Mouse (Mus musculus) midbrain, embryonic 11.5 days (tissue): ENCODE results near the gene Fbl. TPM values are rescaled to one million over a fixed set of nuclear protein-coding genes. Genes with fewer than 3 reads are reported as not detected.
"Not testable (repeated sequence)": the region's sequence is repeated elsewhere in the genome, so short reads cannot be mapped to it uniquely, and the experiment has no call there.

ENCODE experiments used
- ATAC-seq: fragments of 200-750 bp; cut with Nextera tagmentation; 2 replicates; pipeline ENCODE4 v1.8.0; 2017; ENCODE audit warnings: moderate TSS enrichment, moderate library complexity; ENCODE audit not compliant: low FRiP score
- DNase-seq: peaks from one replicate; pipeline ENCODE4 v3.0.0; 2015; ENCODE audit warnings: low spot score; ENCODE audit errors: missing footprints
- H3K27ac ChIP-seq: fragments of 300-500 bp; sonication (generic); 2 replicates; pipeline ENCODE4 v1.5.1; 2014; ENCODE audit warnings: low read depth, low read length
- H3K27me3 ChIP-seq: fragments of 300-500 bp; sonication (generic); 2 replicates; pipeline ENCODE4 v1.6.1; 2014; ENCODE audit warnings: mild to moderate bottlenecking, low read length, moderate library complexity, mixed read lengths; ENCODE audit not compliant: control insufficient read depth, insufficient read depth
- H3K36me3 ChIP-seq: fragments of 300-500 bp; sonication (generic); 2 replicates; pipeline ENCODE4 v1.6.1; 2014; ENCODE audit warnings: mild to moderate bottlenecking, low read length, moderate library complexity, mixed read lengths; ENCODE audit not compliant: control insufficient read depth, insufficient read depth
- H3K4me1 ChIP-seq: fragments of 300-500 bp; sonication (generic); 2 replicates; pipeline ENCODE4 v1.6.1; 2014; ENCODE audit warnings: low read length; ENCODE audit not compliant: control insufficient read depth, insufficient read depth
- H3K4me2 ChIP-seq: fragments of 300-500 bp; sonication (generic); 2 replicates; pipeline ENCODE4 v1.6.1; 2014; ENCODE audit warnings: mild to moderate bottlenecking, moderate library complexity
- H3K4me3 ChIP-seq: fragments of 300-500 bp; sonication (generic); 2 replicates; pipeline ENCODE4 v1.5.1; 2014; ENCODE audit warnings: low read depth, low read length
- H3K9ac ChIP-seq: fragments of 300-500 bp; sonication (generic); 2 replicates; pipeline ENCODE4 v1.6.1; 2014; ENCODE audit warnings: low read length
- H3K9me3 ChIP-seq: fragments of 300-500 bp; sonication (generic); 2 replicates; pipeline ENCODE4 v1.6.1; 2016; ENCODE audit warnings: low read length; ENCODE audit not compliant: control insufficient read depth
- WGBS: fragments of 180-500 bp; shearing (Covaris S2); extraction: QIAGEN DNeasy Blood & Tissue Kit; methylation state at CpG from one replicate; pipeline ENCODE4 v1.1.7; 2014; 5-methylcytosine and 5-hydroxymethylcytosine counted together
- polyA plus RNA-seq: library from polyadenylated mRNA; unstranded; fragments of >200 nt; fragmentation: Nextera tagmentation; extraction: Ambion mirVana; gene quantifications from 2 replicates; pipeline ENCODE4 v1.2.1, GENCODE M21; 2014

Fbl gene
- polyA plus RNA-seq = 43.2 and 46.0 TPM in 2 replicates

DNA sequence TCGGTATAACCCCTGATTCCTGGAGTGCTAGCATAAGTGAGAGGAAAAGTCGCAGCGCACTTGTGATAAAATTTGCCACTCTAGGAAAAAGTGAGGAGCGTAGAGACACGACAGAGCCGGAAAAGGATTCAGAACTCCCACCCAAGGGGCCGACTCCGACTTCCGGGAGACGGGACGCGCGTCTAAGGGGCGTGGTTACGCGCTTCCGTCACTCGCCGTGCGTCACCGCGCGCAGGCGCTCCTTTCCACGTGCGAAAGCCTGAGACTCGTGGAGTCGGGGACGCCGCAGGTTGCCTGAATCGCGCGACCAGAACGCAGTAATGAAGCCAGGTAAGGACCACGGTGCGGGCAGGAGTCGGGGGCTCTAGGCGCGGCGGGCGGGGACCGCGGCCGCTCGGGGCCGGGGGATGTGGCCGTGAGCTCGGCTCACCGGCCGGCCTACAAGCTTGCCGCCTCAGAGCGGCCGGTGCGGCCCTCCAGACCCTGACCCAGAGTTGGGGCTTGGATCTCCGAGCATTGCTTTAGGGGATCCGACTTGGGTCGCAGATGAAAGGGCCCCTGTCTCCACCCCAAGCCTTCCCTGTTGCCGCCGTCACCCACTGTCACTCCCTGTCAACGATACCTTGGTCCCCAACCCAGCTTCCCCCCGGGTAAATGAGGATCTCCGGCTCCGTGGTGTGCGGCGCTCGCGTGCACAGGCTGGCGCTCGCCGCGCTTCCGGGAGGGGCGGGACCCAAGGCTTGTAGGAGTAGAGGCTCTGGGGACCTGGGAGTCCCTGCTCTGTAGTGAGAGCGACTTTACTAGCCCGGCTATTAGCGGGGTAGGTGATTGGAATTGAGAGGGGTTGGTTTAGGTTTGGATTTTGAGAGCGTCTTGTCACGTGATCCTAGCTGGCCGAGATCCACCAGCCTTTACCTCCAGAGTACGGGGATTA lies at the start of gene Fbl:
Gene Fbl, plus strand, starts transcription at position 222 of the 934 bp plus-strand sequence.
- peaks cover 17% of the 10 kb centered on the region for H3K4me1 ChIP-seq
- peak within 1 kb of the TSS; percentile 63 for H3K27ac ChIP-seq
- ATAC-seq = peak; percentile 94
- DNase-seq = peak; percentile 100
- peak within 1 kb of the TSS; percentile 78 for H3K4me2 ChIP-seq
- H3K9ac ChIP-seq = peak within 1 kb of the TSS; percentile 77
- no peaks in the 10 kb centered on the region for H3K9me3 ChIP-seq
- no peaks in the 10 kb centered on the region for H3K36me3 ChIP-seq
- H3K27me3 ChIP-seq = no peaks in the 10 kb centered on the region
- under 1% methylated on average over 80 of the region's 80 CpGs for WGBS
- peak within 1 kb of the TSS; percentile 65 for H3K4me3 ChIP-seq

DNA sequence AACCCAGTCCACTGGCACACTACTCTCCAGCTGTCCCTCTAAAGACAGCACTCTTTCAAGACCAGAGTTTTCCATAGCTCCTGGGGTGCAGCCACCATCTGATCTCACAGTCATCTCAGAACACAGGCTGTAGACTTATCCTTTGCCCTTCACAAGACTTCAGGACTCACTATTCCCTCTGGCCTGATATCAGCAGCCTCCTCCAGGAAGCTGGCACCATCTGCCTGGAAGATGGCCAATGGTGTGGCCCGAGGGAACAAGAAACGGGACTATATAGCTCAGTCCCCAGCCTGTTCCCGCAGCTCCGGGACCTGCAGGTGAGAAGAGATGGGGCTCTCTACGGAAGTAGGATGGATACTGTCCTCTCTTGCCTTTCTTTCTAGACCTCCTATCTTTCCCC lies 40.3 kb upstream of the Fbl start, which contains the start of gene 9530053A07Rik:
Gene 9530053A07Rik, plus strand, starts transcription at position 301 of the 400 bp plus-strand sequence.
- Histone ChIP-seq H3K4me1 (no peaks in the 10 kb centered on the region), H3K36me3 (no peaks in the 10 kb centered on the region), H3K4me3 (no peak within 1 kb of the TSS), H3K9me3 (no peaks in the 10 kb centered on the region), H3K9ac (no peak within 1 kb of the TSS), H3K27ac (no peak within 1 kb of the TSS), H3K4me2 (no peak within 1 kb of the TSS), H3K27me3 (no peaks in the 10 kb centered on the region)
- ATAC-seq (no peak), DNase-seq (no peak)
- 88% methylated on average over 5 of the region's 5 CpGs for WGBS

DNA sequence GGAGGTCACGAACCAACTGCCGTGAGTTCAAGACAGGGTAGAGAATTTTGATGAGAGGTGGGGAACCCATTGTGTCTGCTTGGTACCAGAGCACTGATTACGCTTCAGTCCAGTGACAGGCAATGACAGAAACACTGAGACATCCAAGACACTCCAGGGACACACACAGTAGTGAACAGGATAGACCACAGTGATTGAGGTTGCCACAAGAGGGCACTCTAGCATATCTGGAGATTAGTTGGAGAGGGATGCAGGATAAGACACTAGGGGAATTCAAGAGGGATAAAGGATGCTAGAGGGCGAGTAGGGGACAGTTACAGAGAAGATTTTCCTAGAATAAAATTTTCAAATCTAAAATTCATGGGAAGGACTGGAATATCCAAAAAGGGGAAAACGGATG lies 31.9 kb upstream of the Fbl start:
- Histone ChIP-seq H3K4me3 (no peak overlapping the region), H3K36me3 (no peaks in the 10 kb centered on the region), H3K27ac (no peak overlapping the region), H3K9me3 (no peaks in the 10 kb centered on the region), H3K4me2 (no peak overlapping the region), H3K27me3 (no peaks in the 10 kb centered on the region), H3K9ac (no peak overlapping the region), H3K4me1 (no peaks in the 10 kb centered on the region)
- no peak for ATAC-seq
- 58% methylated on average over 5 of the region's 5 CpGs for WGBS
- DNase-seq = no peak

DNA sequence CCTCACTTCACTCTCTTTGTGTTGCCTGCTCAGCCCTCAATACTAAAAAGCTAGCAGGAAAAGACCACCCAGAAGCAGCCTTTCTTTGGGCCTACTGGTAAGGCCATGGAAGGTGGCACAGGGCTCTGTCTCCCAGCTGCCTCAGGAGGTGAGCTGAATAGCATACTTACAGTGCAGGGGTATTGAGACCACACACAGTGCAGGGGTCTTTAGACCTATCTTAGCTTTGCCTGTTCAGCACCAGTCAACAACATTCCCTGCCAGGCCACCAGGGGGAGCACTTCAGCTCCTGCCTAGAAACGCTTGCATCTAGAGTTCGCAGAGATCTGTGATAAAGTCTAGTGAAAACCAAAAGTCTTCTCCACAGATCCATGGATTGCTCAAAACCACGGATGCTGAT lies 21.2 kb upstream of the Fbl start:
- Histone ChIP-seq H3K4me3 (no peak overlapping the region), H3K4me2 (no peak overlapping the region), H3K4me1 (no peaks in the 10 kb centered on the region), H3K36me3 (no peaks in the 10 kb centered on the region), H3K9ac (no peak overlapping the region; the same call in 1 of the 2 replicates), H3K9me3 (no peaks in the 10 kb centered on the region), H3K27me3 (no peaks in the 10 kb centered on the region), H3K27ac (no peak overlapping the region)
- ATAC-seq (peak; percentile 89), DNase-seq (peak; percentile 97)
- WGBS = 26% methylated on average over 3 of the region's 3 CpGs

DNA sequence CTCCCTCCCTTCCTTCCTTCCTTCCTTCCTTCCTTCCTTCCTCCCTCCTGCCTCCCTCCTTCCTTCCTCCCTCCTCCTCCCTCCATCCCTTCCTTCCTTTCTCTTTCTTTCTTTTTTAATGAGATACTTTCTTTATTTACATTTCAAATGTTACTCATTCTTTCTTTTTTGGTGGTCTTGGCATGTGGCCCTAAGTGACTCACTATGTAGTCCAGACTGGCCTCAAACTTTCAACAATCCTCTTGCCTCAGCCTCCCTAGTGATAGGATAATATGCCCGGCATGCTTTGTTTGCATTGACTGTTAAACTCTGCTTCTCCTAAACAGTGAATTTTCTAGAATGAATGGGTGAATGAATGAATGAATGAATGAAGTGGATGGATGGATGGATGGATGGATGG lies 19.7 kb upstream of the Fbl start:
- H3K9me3 ChIP-seq = no peaks in the 10 kb centered on the region
- ATAC-seq (no peak), DNase-seq (no peak)
- H3K27ac ChIP-seq = no peak overlapping the region
- no peak overlapping the region for H3K4me2 ChIP-seq
- H3K27me3 ChIP-seq = no peaks in the 10 kb centered on the region
- 93% methylated on average over 1 of the region's 1 CpGs for WGBS
- no peaks in the 10 kb centered on the region for H3K36me3 ChIP-seq
- no peaks in the 10 kb centered on the region for H3K4me1 ChIP-seq
- H3K4me3 ChIP-seq = no peak overlapping the region
- no peak overlapping the region for H3K9ac ChIP-seq

DNA sequence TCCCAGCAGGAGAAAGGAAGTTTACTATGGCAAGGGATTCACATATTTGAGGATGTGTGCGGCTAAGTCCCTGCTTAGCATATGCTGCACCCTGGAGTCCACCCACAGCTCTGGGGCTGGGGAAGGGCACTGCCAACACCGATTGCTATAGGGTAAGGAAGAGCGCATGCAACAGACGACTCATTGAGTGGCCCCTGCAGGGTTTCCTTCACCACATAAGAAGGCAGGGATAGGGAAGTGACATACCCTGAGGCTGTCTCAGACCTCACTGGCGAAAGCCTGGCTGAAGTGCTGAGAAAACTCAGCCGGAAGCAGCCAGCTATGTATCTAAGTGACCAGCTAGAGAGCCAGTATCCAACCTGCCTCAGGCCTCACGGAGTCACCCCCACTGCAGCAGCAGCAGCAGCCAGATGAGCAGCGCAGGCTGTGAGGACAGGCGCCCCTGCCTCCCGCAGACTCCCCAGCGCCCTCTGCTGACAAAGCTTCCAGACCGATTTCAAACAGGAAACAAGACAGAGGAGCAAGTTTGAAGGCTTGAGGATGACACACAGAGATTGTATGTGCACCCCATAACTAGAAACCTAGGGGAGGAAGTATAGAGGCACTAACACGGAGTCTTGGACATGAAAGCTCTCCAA lies 17.8 kb upstream of the Fbl start:
- no peak overlapping the region for H3K9ac ChIP-seq
- ATAC-seq = no peak
- H3K27ac ChIP-seq = no peak overlapping the region
- no peaks in the 10 kb centered on the region for H3K36me3 ChIP-seq
- DNase-seq = peak; percentile 93
- H3K4me2 ChIP-seq = no peak overlapping the region
- H3K4me1 ChIP-seq = no peaks in the 10 kb centered on the region
- no peaks in the 10 kb centered on the region for H3K9me3 ChIP-seq
- 20% methylated on average over 13 of the region's 13 CpGs for WGBS
- no peaks in the 10 kb centered on the region for H3K27me3 ChIP-seq
- H3K4me3 ChIP-seq = no peak overlapping the region

DNA sequence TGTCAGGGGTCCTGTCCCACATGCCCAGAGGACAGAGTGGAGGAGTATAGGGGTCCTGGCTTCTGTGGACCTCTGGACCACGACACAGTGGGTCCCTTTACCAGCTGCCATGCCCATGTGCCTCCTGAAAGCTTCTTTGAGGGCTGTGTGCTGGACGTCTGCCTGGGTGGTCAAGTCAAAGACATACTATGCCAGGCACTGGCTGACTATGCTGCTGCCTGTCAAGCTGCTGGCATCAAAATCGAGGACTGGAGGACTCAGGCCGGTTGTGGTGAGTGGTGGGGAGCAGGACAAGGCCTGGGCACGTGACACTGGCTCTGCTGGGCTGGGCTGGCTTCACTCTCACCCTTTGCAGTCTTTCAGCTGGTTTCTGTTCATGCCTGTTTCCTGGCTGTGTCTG lies 15.9 kb upstream of the Fbl start:
- not testable (repeated sequence) for H3K36me3 ChIP-seq, H3K9ac ChIP-seq, H3K27ac ChIP-seq, H3K4me3 ChIP-seq, H3K27me3 ChIP-seq, H3K4me2 ChIP-seq, H3K9me3 ChIP-seq, DNase-seq, ATAC-seq, H3K4me1 ChIP-seq
- 46% methylated on average over 5 of the region's 5 CpGs for WGBS

DNA sequence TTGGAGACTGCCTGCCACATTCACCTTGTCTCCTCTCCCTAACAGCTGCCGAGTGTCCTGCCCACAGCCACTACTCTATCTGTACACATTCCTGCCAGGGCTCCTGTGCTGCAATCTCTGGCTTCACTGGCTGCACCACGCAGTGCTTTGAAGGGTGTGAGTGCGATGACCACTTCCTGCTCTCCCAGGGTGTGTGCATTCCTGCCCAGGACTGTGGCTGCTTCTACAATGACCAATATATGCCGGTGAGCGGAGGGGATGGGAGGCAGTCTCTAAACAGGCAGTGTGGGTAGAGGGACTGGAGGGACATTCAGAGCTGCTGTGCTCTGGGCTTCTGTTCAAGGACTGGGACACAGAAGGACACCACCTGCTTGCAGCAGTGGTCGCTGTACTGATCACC lies 10.2 kb upstream of the Fbl start:
- WGBS = 70% methylated on average over 6 of the region's 6 CpGs
- Histone ChIP-seq H3K4me2 (no peak overlapping the region), H3K4me1 (no peaks in the 10 kb centered on the region), H3K27ac (no peak overlapping the region), H3K9me3 (no peaks in the 10 kb centered on the region), H3K36me3 (no peaks in the 10 kb centered on the region), H3K4me3 (no peak overlapping the region), H3K27me3 (no peaks in the 10 kb centered on the region), H3K9ac (no peak overlapping the region)
- DNase-seq = no peak
- no peak for ATAC-seq

DNA sequence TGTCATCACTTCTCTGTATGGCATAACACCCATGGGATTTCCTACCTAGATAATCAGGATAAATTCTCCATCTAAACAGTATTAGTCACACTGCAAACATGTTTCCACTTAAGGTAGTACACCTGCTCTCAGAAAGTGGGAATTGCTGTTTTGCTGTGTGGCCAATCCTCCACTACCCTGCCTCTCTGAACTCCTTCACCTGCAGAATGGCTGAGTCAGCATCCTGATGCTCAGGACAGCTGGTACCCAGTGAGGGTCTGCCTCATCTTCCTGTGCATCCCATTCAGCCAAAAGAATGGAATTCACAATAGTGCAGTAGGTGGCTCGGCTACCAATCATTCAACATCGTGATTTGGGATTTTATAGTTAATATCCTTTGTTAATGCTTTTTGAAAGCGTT lies 9.6 kb upstream of the Fbl start:
- H3K4me2 ChIP-seq = no peak overlapping the region
- no peaks in the 10 kb centered on the region for H3K36me3 ChIP-seq
- no peak overlapping the region for H3K4me3 ChIP-seq
- H3K27ac ChIP-seq = no peak overlapping the region
- no peaks in the 10 kb centered on the region for H3K9me3 ChIP-seq
- DNase-seq = no peak
- H3K27me3 ChIP-seq = no peaks in the 10 kb centered on the region
- no peak overlapping the region for H3K9ac ChIP-seq
- WGBS = 70% methylated on average over 3 of the region's 3 CpGs
- no peak for ATAC-seq
- no peaks in the 10 kb centered on the region for H3K4me1 ChIP-seq
